Comparison of ENCODE assay signal across 25 mouse cellular contexts in the genomic region with DNA sequence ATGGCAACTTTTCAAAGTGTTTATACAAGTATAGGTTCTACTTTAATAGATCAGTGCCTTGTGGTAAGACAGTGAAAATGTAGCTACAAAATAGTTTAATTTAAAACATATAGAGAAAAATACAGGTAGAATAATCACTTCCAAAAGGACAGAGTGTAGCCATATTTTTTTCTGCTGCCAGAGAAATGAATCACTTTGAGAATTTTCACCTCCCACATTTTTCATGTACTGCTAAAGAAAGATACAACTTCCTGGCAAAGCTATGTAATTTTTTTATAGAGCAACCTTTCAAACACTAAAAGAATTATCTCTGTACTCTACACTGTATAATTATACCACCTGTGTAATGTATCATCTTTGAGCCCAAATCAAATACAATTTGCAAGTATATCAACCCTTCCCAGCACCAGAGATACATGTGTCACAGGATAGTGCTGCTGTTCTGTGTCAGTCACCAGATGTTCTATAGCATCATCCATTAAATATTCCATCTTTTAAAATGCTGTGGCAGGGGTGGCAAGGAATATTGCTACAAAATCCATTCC.
"Had no signal": no experiment of that assay in that cellular context is flagged by ENCODE, and none has a peak within 500 bp of the region (broad histone marks: within the 10 kb centered on the region; RNA-seq: fewer than 3 reads in every experiment).

No protein-coding gene starts in this region.

- DNase-seq: gastrocnemius, postnatal 14 days; gastrocnemius, postnatal 36 days; heart, adult 11 months; heart, adult 2 months; heart, postnatal 14 days; heart, postnatal 36 days; kidney, adult 11 months; kidney, adult 2 months; kidney, adult 9 months; kidney, postnatal 14 days; kidney, postnatal 36 days; layer of hippocampus, postnatal 36 days; left cerebral cortex, postnatal 4 days had no signal

- H3K27ac ChIP-seq: heart, adult 2 months; heart, embryonic 13.5 days; heart, embryonic 15.5 days; hindbrain, embryonic 13.5 days; hindbrain, embryonic 15.5 days; hindbrain, postnatal 0 days; kidney, embryonic 15.5 days; kidney, postnatal 0 days; limb, embryonic 13.5 days; limb, embryonic 15.5 days; liver, embryonic 12.5 days; liver, embryonic 14.5 days had no signal

- ATAC-seq: hindbrain, postnatal 0 days; intestine, embryonic 16.5 days; liver, embryonic 12.5 days had no signal

- H3K4me3 ChIP-seq: heart, adult 2 months; heart, embryonic 13.5 days; heart, embryonic 15.5 days; hindbrain, embryonic 13.5 days; hindbrain, embryonic 15.5 days; kidney, embryonic 15.5 days; limb, embryonic 13.5 days; limb, embryonic 15.5 days; liver, embryonic 12.5 days had no signal

- H3K4me1 ChIP-seq: heart, embryonic 13.5 days; heart, embryonic 15.5 days; hindbrain, embryonic 13.5 days; hindbrain, embryonic 15.5 days; kidney, embryonic 15.5 days; limb, embryonic 13.5 days; limb, embryonic 15.5 days; liver, embryonic 12.5 days had no signal
